Mouse (Mus musculus) hindbrain, postnatal 0 days (tissue): ENCODE results near the gene Etaa1. TPM values are rescaled to one million over a fixed set of nuclear protein-coding genes. Genes with fewer than 3 reads are reported as not detected.
"Not testable (repeated sequence)": the region's sequence is repeated elsewhere in the genome, so short reads cannot be mapped to it uniquely, and the experiment has no call there.

Source experiments
- ATAC-seq: fragments of 200-750 bp; cut with Nextera tagmentation; 2 replicates; pipeline ENCODE4 v1.8.0; 2017; ENCODE audit warnings: mild to moderate bottlenecking, moderate TSS enrichment, moderate library complexity
- DNase-seq: peaks from one replicate; pipeline ENCODE4 v3.0.0-alpha.2; 2015; ENCODE audit warnings: low spot score
- H3K27ac ChIP-seq: fragments of 300-500 bp; sonication (generic); 2 replicates; pipeline ENCODE4 v1.5.1; 2014; ENCODE audit warnings: mild to moderate bottlenecking
- H3K27me3 ChIP-seq: fragments of 300-500 bp; sonication (generic); 2 replicates; pipeline ENCODE4 v1.6.1; 2014; ENCODE audit warnings: low read length, mixed read lengths; ENCODE audit not compliant: insufficient read depth
- H3K36me3 ChIP-seq: fragments of 300-500 bp; sonication (generic); 2 replicates; pipeline ENCODE4 v1.6.1; 2014; ENCODE audit warnings: low read length, mixed read lengths; ENCODE audit not compliant: insufficient read depth
- H3K4me1 ChIP-seq: fragments of 300-500 bp; sonication (generic); 2 replicates; pipeline ENCODE4 v1.6.1; 2014; ENCODE audit warnings: antibody characterized with exemption, low read length, mixed read lengths; ENCODE audit not compliant: insufficient read depth
- H3K4me2 ChIP-seq: fragments of 300-500 bp; sonication (generic); 2 replicates; pipeline ENCODE4 v1.6.1; 2014; ENCODE audit warnings: low read depth, mild to moderate bottlenecking, low read length, moderate library complexity, mixed read lengths
- H3K4me3 ChIP-seq: fragments of 300-500 bp; sonication (generic); 2 replicates; pipeline ENCODE4 v1.5.1; 2014; ENCODE audit warnings: low read length
- H3K9ac ChIP-seq: fragments of 300-500 bp; sonication (generic); replicated peaks from 2 replicates; pipeline ENCODE4 v1.6.1; 2014; ENCODE audit warnings: mild to moderate bottlenecking, low read length, moderate library complexity, mixed read lengths
- H3K9me3 ChIP-seq: fragments of 300-500 bp; sonication (generic); 2 replicates; pipeline ENCODE4 v1.6.1; 2016; ENCODE audit warnings: low read length, mixed read lengths
- CTCF ChIP-seq: IDR thresholded peaks from 2 replicates; pipeline ENCODE4 v1.5.1; 2016; ENCODE audit warnings: antibody characterized with exemption, control low read depth, low read depth
- WGBS: fragments of 180-500 bp; shearing (Covaris S2); extraction: QIAGEN DNeasy Blood & Tissue Kit; methylation state at CpG from one replicate; pipeline ENCODE4 v1.1.7; 2014; 5-methylcytosine and 5-hydroxymethylcytosine counted together
- polyA plus RNA-seq: library from polyadenylated mRNA; unstranded; fragments of >200 nt; fragmentation: Nextera tagmentation; extraction: Ambion mirVana; gene quantifications from 2 replicates; pipeline ENCODE4 v1.2.1, GENCODE M21; 2015
- total RNA-seq: library from RNA; depleted of rRNA; stranded (reverse); fragments of >200 nt; gene quantifications from 2 replicates; pipeline ENCODE4 v1.2.3, GENCODE M21; 2014

Etaa1 gene
- total and polyA plus RNA-seq, 2 experiments from 2014 or later: 4.7 to 7.2 TPM

GRCm38 (mm10) chr11:17951336-17951735, 2.3 kb downstream of the Etaa1 start:
- Histone ChIP-seq H3K27ac (no peak overlapping the region), H3K36me3 (0 out of 2 replicates have a peak, but pooled peaks cover 8% of the 10 kb centered on the region), H3K9me3 (no peaks in the 10 kb centered on the region), H3K4me3 (no peak overlapping the region), H3K4me2 (peak overlapping the region; percentile 77), H3K9ac (no peak overlapping the region), H3K27me3 (no peaks in the 10 kb centered on the region), H3K4me1 (no peaks in the 10 kb centered on the region)
- ATAC-seq (no peak), DNase-seq (peak; percentile 72)
- no peak for TF ChIP-seq CTCF
- WGBS: 54% methylated on average over 3 of the region's 3 CpGs

GRCm38 (mm10) chr11:17939168-17939567, 14.5 kb downstream of the Etaa1 start:
- 88% methylated on average over 1 of the region's 1 CpGs for WGBS
- Histone ChIP-seq H3K4me2 (no peak overlapping the region), H3K36me3 (peaks cover 4% of the 10 kb centered on the region; the same call in 1 of the 2 replicates), H3K9me3 (no peaks in the 10 kb centered on the region), H3K4me1 (no peaks in the 10 kb centered on the region), H3K27ac (no peak overlapping the region), H3K27me3 (no peaks in the 10 kb centered on the region), H3K9ac (no peak overlapping the region), H3K4me3 (no peak overlapping the region)
- ATAC-seq: no peak
- no peak for TF ChIP-seq CTCF
- DNase-seq: no peak

- Histone ChIP-seq H3K27ac (no peak overlapping the region), H3K4me2 (no peak overlapping the region), H3K9me3 (no peaks in the 10 kb centered on the region), H3K27me3 (no peaks in the 10 kb centered on the region), H3K4me1 (no peaks in the 10 kb centered on the region), H3K36me3 (peaks cover 4% of the 10 kb centered on the region; the same call in 1 of the 2 replicates), H3K9ac (no peak overlapping the region), H3K4me3 (no peak overlapping the region)
- ATAC-seq (no peak), DNase-seq (no peak)
- TF ChIP-seq CTCF: no peak
Observed at GRCm38 (mm10) chr11:17937931-17938330, 15.7 kb downstream of the Etaa1 start.

- H3K4me2 ChIP-seq: no peak overlapping the region
- DNase-seq (no peak), ATAC-seq (no peak)
- 54% methylated on average over 4 of the region's 4 CpGs for WGBS
- H3K4me1 ChIP-seq: no peaks in the 10 kb centered on the region
- H3K27ac ChIP-seq: no peak overlapping the region
- H3K36me3 ChIP-seq: no peaks in the 10 kb centered on the region
- TF ChIP-seq CTCF: no peak
- no peaks in the 10 kb centered on the region for H3K27me3 ChIP-seq
- H3K9ac ChIP-seq: no peak overlapping the region
- no peaks in the 10 kb centered on the region for H3K9me3 ChIP-seq
- no peak overlapping the region for H3K4me3 ChIP-seq
Observed at GRCm38 (mm10) chr11:17917905-17918304, 35.8 kb downstream of the Etaa1 start.

DNA sequence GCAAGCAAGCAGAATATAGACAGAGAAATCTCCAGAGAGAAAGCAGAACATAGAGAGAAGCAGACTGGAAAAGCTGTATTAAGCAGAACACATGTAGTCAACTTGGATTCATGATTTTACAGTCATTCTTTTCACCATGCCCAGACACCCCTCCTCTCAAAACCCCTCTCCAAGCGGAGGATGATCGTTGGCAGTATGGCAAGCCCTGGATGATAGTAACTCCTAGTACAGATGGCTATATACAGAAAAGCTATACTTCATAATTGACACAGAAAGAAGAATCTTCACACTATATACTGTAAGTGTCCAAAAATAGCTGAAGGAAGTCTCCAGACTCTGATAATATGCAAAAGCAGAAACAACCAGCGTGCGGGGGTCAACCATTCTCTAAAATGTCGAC, 36.6 kb downstream of the Etaa1 start:
- Histone ChIP-seq H3K36me3 (no peaks in the 10 kb centered on the region), H3K9ac (no peak overlapping the region), H3K4me2 (no peak overlapping the region), H3K27ac (no peak overlapping the region), H3K4me1 (no peaks in the 10 kb centered on the region), H3K27me3 (no peaks in the 10 kb centered on the region), H3K9me3 (no peaks in the 10 kb centered on the region), H3K4me3 (no peak overlapping the region)
- WGBS: 90% methylated on average over 5 of the region's 5 CpGs
- ATAC-seq: no peak
- no peak for TF ChIP-seq CTCF
- DNase-seq: no peak

GRCm38 (mm10) chr11:17916486-17916885, 37.2 kb downstream of the Etaa1 start:
- Histone ChIP-seq H3K4me3 (no peak overlapping the region), H3K9ac (no peak overlapping the region), H3K4me2 (no peak overlapping the region), H3K9me3 (no peaks in the 10 kb centered on the region), H3K36me3 (no peaks in the 10 kb centered on the region), H3K27ac (no peak overlapping the region), H3K27me3 (no peaks in the 10 kb centered on the region), H3K4me1 (no peaks in the 10 kb centered on the region)
- 72% methylated on average over 1 of the region's 1 CpGs for WGBS
- no peak for ATAC-seq
- DNase-seq: no peak
- TF ChIP-seq CTCF: no peak

DNA sequence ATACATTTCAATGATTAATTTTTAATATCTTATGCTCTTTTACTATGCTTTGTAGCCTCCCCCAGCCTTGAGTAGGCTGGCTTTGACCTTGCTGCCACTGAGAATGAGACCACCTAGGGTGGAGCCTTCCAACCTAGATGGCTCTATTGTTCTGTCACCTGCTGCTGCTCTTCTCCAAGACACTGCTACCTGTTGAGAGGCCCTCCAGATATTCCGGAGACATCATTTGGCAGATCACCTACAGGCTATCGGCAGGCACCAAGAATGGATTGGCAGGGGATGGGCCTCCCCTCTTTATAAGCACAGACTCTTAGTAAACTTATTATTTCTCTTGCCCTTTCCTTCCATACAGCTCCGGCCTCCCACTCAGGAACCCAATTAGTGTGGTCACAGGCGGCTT, 52.7 kb downstream of the Etaa1 start:
- H3K4me1 ChIP-seq, H3K4me3 ChIP-seq, H3K27ac ChIP-seq, H3K27me3 ChIP-seq, H3K36me3 ChIP-seq, ATAC-seq, DNase-seq, H3K9me3 ChIP-seq, H3K9ac ChIP-seq, H3K4me2 ChIP-seq: not testable (repeated sequence)
- WGBS: 81% methylated on average over 4 of the region's 4 CpGs
